Mouse (Mus musculus) regulatory T cell (primary cell): ENCODE results near the gene Hipk4.

ENCODE experiments used
- in situ Hi-C: fragments of 300-600 bp; cut with MboI, MseI; formaldehyde crosslinking; loops from one replicate; pipeline ENCODE4 v1.15.1; 2025; ENCODE audit warnings: high pct_unique_total_duplicates

The Hipk4 gene

GRCm38 (mm10) chr7:27538797-27539196, 15.7 kb downstream of the Hipk4 start:
- in situ Hi-C loops = no loop called here

DNA sequence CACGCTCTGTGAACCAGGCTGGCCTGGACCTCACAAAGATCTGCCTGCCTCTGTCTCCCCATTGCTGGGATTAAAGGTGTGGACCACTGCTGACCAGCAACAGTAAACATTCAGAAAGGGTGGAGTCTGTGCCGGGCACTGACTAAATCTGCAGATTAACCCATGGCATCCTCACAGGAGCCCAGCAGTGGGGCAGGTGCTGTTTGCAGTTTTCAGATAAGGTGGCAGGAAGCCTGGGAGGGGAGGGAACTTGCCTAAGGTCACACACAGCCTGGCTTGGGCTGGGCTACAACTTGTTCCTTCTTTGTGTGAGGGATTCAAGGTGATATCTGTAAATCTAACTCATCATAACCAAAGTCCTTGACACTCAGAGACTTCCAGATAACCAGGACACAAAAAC, 17.5 kb downstream of the Hipk4 start:
- in situ Hi-C loops = no loop called here

GRCm38 (mm10) chr7:27540935-27541334, 17.9 kb downstream of the Hipk4 start:
- in situ Hi-C loops = no loop called here

DNA sequence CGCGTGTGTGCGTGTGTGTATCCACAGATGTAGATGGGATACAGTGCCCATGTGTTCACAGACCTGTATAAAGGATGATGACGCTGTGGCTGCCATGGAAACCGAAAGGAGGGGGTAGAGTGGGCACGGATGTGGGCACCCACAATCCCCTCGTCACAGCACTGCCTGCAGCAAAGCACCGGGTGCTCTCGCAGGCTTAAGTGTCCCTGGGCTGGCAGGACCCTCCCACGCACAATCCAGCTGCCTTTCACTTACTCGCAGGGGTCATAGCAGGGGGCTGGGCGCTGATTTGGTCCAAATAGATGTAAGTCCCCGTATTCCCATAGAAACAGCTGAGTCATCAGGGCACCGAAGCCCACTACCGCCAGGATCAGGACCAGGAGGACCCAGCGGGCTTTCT, 18.4 kb downstream of the Hipk4 start:
- in situ Hi-C loops = no loop called here

- in situ Hi-C loops = no loop called here
Observed at GRCm38 (mm10) chr7:27541922-27542321, 18.9 kb downstream of the Hipk4 start.

DNA sequence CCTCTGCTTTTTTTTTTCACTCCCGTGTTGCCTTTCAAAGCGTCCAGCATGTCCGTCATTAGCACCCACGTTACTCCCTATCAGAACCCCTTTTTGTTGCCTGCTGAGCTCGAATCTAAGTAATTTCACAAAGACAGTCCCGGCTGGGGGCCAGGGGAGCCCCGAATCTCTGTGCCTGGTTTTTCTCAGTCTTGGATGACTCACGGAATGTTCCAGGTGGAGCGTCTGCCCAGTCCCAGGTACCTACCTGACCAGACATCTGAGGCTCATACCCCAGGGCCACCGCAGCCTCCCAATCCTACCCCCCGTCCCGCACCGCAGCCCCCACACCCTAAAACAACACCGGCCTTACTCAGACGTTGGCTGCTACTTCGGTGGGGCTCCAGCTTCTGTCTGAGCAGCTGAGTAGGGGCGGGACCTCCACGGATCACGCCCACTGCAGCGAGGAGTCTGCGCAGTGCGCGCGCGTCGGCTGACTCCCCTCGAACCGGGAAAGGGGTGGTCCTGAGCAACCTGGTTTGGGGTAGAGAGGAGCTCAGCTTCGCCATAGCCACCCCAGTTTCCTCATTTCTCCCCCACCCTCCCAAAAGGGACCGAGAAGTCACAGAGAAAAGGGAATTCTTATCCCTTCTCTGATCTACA, 19.4 kb downstream of the Hipk4 start:
- in situ Hi-C loops = no loop called here

DNA sequence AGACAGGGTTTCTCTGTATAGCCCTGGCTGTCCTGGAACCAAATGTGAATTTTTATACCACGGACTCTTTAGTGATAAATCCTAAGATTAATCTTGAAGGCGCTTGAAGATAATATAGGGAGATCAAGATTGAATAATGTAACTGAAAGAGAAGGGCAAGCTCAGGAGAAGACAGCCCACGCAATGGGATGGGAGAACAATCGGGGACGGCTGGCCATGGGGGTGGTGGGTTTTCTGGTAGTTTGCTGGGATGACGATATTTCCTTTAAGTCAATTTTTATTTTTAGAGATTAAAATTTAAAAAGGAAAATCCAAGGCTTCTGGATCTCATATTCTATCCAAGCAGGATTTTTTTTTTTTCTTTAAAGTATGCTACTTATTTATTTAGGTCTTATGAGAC, 20.0 kb downstream of the Hipk4 start:
- in situ Hi-C loops = no loop called here

GRCm38 (mm10) chr7:27543851-27544250, 20.8 kb downstream of the Hipk4 start:
- in situ Hi-C loops = no loop called here

DNA sequence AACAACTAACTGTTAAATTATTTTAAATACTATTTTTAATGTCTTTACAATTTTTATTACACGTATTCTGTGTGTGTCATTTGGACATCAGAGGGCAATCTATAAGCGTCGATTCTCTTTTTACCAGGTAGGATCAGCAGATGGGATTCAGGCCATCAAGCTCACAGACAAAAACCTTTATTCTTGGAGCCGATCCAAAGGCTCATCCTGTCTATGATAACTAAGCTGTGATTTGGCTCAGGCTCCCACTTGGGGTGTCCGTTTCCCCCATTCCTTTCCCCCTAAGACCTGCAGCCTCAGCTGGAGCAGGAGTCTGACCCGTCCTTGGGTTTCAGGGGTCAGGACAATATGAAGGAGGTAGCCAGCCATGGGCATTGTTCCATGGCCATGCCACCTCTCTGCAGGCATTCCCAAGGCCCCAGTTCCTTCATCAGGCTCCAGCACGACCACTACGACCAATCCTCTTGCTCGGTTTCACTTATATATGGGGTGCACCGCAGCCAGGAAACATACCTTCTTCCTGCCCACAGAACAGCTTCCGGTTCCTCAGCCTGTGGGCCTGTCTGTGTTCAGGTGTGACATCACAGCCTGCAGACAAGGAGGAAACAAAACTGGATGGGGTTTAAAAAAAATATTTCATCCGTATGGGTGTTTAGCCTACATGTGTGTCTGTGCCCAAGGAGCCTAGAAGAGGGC, 21.8 kb downstream of the Hipk4 start:
- in situ Hi-C loops = no loop called here

DNA sequence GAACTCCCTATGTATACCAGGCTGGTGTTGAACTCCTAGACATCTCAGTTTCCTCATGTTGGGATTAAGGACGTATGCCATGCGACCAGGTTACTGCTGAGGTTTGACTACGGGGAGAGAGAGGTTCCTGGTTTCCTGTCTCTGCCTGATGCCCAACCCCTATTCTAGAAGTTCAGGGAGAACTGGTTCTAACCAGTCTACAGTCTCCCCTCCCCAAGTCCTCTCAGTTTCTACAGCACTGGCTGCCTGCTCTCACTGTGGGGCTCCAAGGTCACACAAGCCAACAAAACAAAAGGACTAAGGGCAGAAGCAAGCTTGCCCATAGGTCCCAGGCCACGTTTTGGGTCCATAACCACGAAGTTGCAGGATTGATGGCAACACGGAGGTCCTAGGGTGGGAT, 26.5 kb downstream of the Hipk4 start:
- in situ Hi-C loops = no loop called here

- in situ Hi-C loops = no loop called here
Observed at GRCm38 (mm10) chr7:27552070-27552469, 29.0 kb downstream of the Hipk4 start.

- in situ Hi-C loops = no loop called here
Observed at GRCm38 (mm10) chr7:27552931-27553513, 30.0 kb downstream of the Hipk4 start, which contains the start of the genes Pld3 and 2310022A10Rik. TSS of gene Pld3 (minus strand) at chr7:27553218. TSS of gene 2310022A10Rik (plus strand) at chr7:27553233.

GRCm38 (mm10) chr7:27560291-27560887, 37.3 kb downstream of the Hipk4 start:
- in situ Hi-C loops = no loop called here

DNA sequence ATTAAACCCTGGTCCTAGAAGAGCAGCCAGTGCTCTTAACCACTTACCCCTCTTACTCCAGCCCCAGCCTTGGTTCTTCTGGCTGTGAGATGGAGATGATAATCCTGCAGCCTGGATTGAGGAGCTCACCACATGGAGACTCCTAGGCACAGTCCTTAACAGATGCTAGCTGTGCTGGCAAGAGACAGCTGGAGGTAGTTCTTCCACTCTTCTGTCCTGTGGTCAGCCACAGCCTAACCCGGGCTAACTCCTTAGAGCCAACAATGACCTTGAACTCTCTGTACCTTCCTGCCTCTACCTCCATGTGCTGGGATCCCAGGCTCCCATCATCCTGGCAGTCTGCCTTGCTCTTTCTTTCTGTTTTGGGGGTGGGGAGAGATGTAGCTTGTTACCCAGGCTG, 37.9 kb downstream of the Hipk4 start:
- in situ Hi-C loops = no loop called here

DNA sequence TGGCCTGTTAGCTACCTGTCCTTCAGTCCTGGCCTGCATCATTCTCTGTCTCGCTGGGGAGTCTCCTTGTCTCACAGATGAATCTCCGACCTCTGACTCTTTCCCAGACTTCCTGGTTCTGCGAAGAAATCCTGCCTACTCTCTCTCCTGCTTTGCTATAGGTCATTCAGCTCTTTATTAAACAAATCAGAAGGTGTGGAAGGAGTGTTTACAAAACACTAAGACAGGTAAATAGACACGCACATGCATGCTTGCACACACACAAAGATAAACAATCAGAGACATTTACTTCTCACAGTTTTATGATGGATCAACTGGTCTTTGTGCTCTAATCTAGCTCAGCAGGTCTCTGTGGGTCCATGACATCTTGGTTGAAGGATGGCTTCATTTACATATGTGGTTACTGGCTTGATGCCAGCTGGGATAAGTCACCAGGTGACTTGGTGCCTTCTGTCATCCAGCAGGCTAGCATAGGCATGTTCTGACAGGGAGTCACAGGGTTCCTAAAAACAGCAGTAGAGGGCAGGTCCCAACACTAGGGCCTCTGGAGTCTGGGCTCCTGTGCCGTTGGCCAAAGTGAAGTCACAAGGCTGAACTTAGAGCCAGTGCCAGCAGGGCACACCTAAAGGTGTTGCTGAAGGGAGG, 46.6 kb downstream of the Hipk4 start:
- in situ Hi-C loops = no loop called here

GRCm38 (mm10) chr7:27572133-27572532, 49.1 kb downstream of the Hipk4 start:
- in situ Hi-C loops = no loop called here

DNA sequence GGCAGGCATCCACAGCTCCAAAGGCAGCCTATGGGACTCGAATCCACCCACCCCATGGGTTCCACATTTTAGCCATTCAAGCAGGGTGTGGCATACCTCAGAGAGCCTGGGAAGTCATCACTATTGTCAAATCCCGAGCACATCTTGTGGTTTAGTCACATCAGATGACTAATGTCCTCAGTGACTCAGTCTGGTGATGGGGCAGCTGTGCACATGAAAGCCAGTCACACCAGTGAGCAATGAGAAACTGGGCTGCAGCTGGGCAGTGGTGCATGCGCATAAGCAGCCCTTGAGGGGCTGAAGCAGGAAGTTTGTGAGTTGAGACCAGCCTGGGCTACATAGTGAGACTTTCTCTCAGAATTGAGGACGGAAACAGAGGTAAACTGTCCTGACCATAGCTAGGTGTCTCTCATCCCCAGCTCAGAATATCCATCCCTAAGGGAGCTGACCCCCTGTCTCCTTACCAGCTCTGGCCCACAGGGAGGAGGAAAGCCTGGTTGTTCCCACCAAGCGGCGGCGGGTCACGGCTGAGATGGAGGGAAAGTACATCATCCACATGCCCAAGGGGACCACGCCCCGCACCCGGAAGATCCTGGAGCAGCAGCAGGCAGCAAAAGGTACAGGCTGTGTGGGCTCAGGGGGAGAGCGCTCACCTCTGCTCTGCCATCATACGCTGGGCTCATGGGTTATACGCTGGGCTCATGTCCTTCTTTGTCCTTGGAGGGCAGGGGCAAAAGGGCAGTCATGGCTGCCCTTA, 51.2 kb downstream of the Hipk4 start:
- in situ Hi-C loops = no loop called here

DNA sequence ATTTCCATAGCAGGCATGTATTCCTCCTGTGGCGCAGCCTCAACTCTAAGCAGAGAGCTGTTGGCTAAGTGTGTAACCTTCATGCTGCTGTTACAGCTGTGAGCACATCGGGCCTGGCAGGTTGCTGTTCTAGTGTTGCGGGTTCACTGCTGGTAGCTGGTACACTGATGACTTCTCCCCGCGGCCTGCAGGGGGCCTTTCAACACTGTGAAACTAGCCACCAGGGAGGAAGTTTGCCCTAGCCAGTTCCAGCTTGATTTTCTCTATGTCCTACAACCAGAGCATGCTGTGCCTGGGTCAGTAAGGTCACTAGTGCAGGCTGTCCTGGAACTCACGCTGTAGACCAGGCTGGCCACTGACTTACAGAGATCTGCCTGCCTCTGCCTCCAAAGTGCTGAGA, 53.8 kb downstream of the Hipk4 start:
- in situ Hi-C loops = no loop called here

DNA sequence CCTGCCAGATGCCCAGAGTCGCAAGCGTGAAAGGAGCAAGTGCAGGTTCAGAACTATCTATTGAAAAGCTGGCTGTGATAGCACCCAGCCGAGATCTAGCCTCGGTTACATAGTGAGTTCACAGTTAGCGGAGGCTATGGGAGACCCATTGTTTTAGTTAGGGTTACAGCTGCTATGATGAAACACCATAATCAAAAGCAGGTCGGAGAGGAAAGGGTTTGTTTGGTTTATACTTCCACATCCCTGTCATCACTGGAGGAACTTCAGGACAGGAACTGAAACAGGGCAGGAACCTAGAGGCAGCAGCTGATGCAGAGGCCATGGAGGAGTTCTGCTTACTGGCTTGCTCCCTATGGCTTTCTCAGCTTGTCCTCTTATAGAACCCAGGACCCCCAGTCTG, 54.5 kb downstream of the Hipk4 start:
- in situ Hi-C loops = no loop called here

GRCm38 (mm10) chr7:27578465-27578864, 55.4 kb downstream of the Hipk4 start:
- in situ Hi-C loops = no loop called here

- in situ Hi-C loops = no loop called here
Observed at GRCm38 (mm10) chr7:27580380-27581174, 57.5 kb downstream of the Hipk4 start.
